Mouse (Mus musculus): ENCODE measurements around the gene Galns. TPM values are rescaled to one million over a fixed set of nuclear protein-coding genes. Genes with fewer than 3 reads are reported as not detected.

Galns gene
- polyA plus RNA-seq, 1 experiment from 2014 or later = 11.9 TPM

- Histone ChIP-seq H3K4me2 (no peak overlapping the region), H3K4me3 (replicated peaks) (no peak overlapping the region), H3K27me3 (replicated peaks) (no peaks in the 10 kb centered on the region), H3K9me3 (no peaks in the 10 kb centered on the region), H3K9ac (no peak overlapping the region), H3K4me1 (peaks cover 36% of the 10 kb centered on the region), H3K27ac (no peak overlapping the region), H3K36me3 (peaks cover 41% of the 10 kb centered on the region)
- WGBS = 89% methylated on average over 17 of the region's 17 CpGs
- no peak for ATAC-seq (ENCODE audit: insufficient read depth, low FRiP score, low read depth)
Observed at GRCm38 (mm10) chr8:122571750-122572267, 39.5 kb downstream of the Galns start.

- WGBS = 89% methylated on average over 11 of the region's 11 CpGs
- Histone ChIP-seq H3K36me3 (peaks cover 41% of the 10 kb centered on the region), H3K4me2 (no peak overlapping the region), H3K27me3 (replicated peaks) (no peaks in the 10 kb centered on the region), H3K4me3 (replicated peaks) (no peak overlapping the region), H3K9me3 (no peaks in the 10 kb centered on the region), H3K27ac (no peak overlapping the region), H3K4me1 (peaks cover 41% of the 10 kb centered on the region), H3K9ac (no peak overlapping the region)
- ATAC-seq (ENCODE audit: insufficient read depth, low FRiP score, low read depth) = no peak
Observed at GRCm38 (mm10) chr8:122571153-122571552, 40.1 kb downstream of the Galns start.

GRCm38 (mm10) chr8:122569996-122570395 is 41.3 kb downstream of the Galns start:
- no peak overlapping the region for H3K9ac ChIP-seq
- H3K27me3 ChIP-seq (replicated peaks) = no peaks in the 10 kb centered on the region
- no peak overlapping the region for H3K27ac ChIP-seq
- H3K9me3 ChIP-seq = no peaks in the 10 kb centered on the region
- peaks cover 30% of the 10 kb centered on the region for H3K4me1 ChIP-seq
- H3K4me2 ChIP-seq = peak overlapping the region; percentile 84; the same call in 1 of the 2 replicates
- ATAC-seq (ENCODE audit: insufficient read depth, low FRiP score, low read depth) = no peak
- 93% methylated on average over 16 of the region's 16 CpGs for WGBS
- H3K36me3 ChIP-seq = peaks cover 41% of the 10 kb centered on the region
- no peak overlapping the region for H3K4me3 ChIP-seq (replicated peaks)

GRCm38 (mm10) chr8:122569329-122569728 is 41.9 kb downstream of the Galns start:
- H3K4me3 ChIP-seq (replicated peaks) = peak overlapping the region; percentile 95
- peak overlapping the region; percentile 42 for H3K9ac ChIP-seq
- 56% methylated on average over 9 of the region's 9 CpGs for WGBS
- H3K27me3 ChIP-seq (replicated peaks) = no peaks in the 10 kb centered on the region
- peaks cover 41% of the 10 kb centered on the region for H3K36me3 ChIP-seq
- H3K9me3 ChIP-seq = no peaks in the 10 kb centered on the region
- no peak overlapping the region for H3K27ac ChIP-seq
- peak overlapping the region; percentile 84 for H3K4me2 ChIP-seq
- peaks cover 23% of the 10 kb centered on the region for H3K4me1 ChIP-seq
- ATAC-seq (ENCODE audit: insufficient read depth, low FRiP score, low read depth) = no peak

- ATAC-seq (ENCODE audit: insufficient read depth, low FRiP score, low read depth) = no peak
- peaks cover 22% of the 10 kb centered on the region for H3K4me1 ChIP-seq
- H3K36me3 ChIP-seq = peaks cover 38% of the 10 kb centered on the region
- WGBS = 9% methylated on average over 10 of the region's 10 CpGs
- H3K9ac ChIP-seq = peak overlapping the region; percentile 42
- H3K27ac ChIP-seq = no peak overlapping the region
- H3K4me3 ChIP-seq (replicated peaks) = peak overlapping the region; percentile 95
- no peaks in the 10 kb centered on the region for H3K27me3 ChIP-seq (replicated peaks)
- peak overlapping the region; percentile 84 for H3K4me2 ChIP-seq
- H3K9me3 ChIP-seq = no peaks in the 10 kb centered on the region
Observed at GRCm38 (mm10) chr8:122568881-122569309, 42.4 kb downstream of the Galns start.

- WGBS = 0% methylated on average over 34 of the region's 34 CpGs
- ATAC-seq (ENCODE audit: insufficient read depth, low FRiP score, low read depth) = peak; percentile 19; the same call in 1 of the 2 replicates
- Histone ChIP-seq H3K27me3 (replicated peaks) (no peaks in the 10 kb centered on the region), H3K4me1 (peaks cover 22% of the 10 kb centered on the region), H3K36me3 (peaks cover 38% of the 10 kb centered on the region), H3K9me3 (no peaks in the 10 kb centered on the region), H3K9ac (peak overlapping the region; percentile 91), H3K4me3 (replicated peaks) (peak overlapping the region; percentile 95), H3K27ac (peak overlapping the region; percentile 96), H3K4me2 (peak overlapping the region; percentile 84)
Observed at GRCm38 (mm10) chr8:122568109-122568504, 43.2 kb downstream of the Galns start.

- H3K27me3 ChIP-seq (replicated peaks) = no peaks in the 10 kb centered on the region
- no peaks in the 10 kb centered on the region for H3K9me3 ChIP-seq
- H3K27ac ChIP-seq = peak within 1 kb of the TSS; percentile 96
- WGBS = under 1% methylated on average over 62 of the region's 62 CpGs
- peak; percentile 96 for ATAC-seq (ENCODE audit: insufficient read depth, low FRiP score, low read depth)
- peaks cover 22% of the 10 kb centered on the region for H3K4me1 ChIP-seq
- H3K4me3 ChIP-seq (replicated peaks) = peak within 1 kb of the TSS; percentile 95
- H3K9ac ChIP-seq = peak within 1 kb of the TSS; percentile 91
- H3K4me2 ChIP-seq = peak within 1 kb of the TSS; percentile 84
- H3K36me3 ChIP-seq = peaks cover 33% of the 10 kb centered on the region
Observed at GRCm38 (mm10) chr8:122567361-122568108, 43.7 kb downstream of the Galns start, which contains the start of gene Cdt1. Cdt1 (plus strand) TSS chr8:122568015.

GRCm38 (mm10) chr8:122566766-122567165 is 44.5 kb downstream of the Galns start:
- Histone ChIP-seq H3K9ac (peak overlapping the region; percentile 67; the same call in 1 of the 2 replicates), H3K36me3 (peaks cover 25% of the 10 kb centered on the region), H3K27me3 (replicated peaks) (no peaks in the 10 kb centered on the region), H3K9me3 (no peaks in the 10 kb centered on the region), H3K4me1 (peaks cover 22% of the 10 kb centered on the region), H3K4me2 (peak overlapping the region; percentile 84), H3K4me3 (replicated peaks) (peak overlapping the region; percentile 95), H3K27ac (peak overlapping the region; percentile 96)
- WGBS = 27% methylated on average over 6 of the region's 6 CpGs
- no peak for ATAC-seq (ENCODE audit: insufficient read depth, low FRiP score, low read depth)

- Histone ChIP-seq H3K4me2 (no peak overlapping the region), H3K27me3 (replicated peaks) (no peaks in the 10 kb centered on the region), H3K4me1 (peaks cover 19% of the 10 kb centered on the region), H3K9me3 (no peaks in the 10 kb centered on the region), H3K27ac (peak overlapping the region; percentile 57; the same call in 1 of the 2 replicates), H3K4me3 (replicated peaks) (no peak overlapping the region), H3K9ac (no peak overlapping the region), H3K36me3 (peaks cover 4% of the 10 kb centered on the region)
- ATAC-seq (ENCODE audit: insufficient read depth, low FRiP score, low read depth) = no peak
- 72% methylated on average over 25 of the region's 25 CpGs for WGBS
Observed at GRCm38 (mm10) chr8:122564363-122565352, 46.6 kb downstream of the Galns start.

- no peak for ATAC-seq (ENCODE audit: insufficient read depth, low FRiP score, low read depth)
- Histone ChIP-seq H3K4me3 (replicated peaks) (no peak overlapping the region), H3K27me3 (replicated peaks) (no peaks in the 10 kb centered on the region), H3K4me1 (peaks cover 12% of the 10 kb centered on the region; the same call in 1 of the 2 replicates), H3K36me3 (no peaks in the 10 kb centered on the region), H3K4me2 (no peak overlapping the region), H3K27ac (no peak overlapping the region), H3K9ac (no peak overlapping the region), H3K9me3 (no peaks in the 10 kb centered on the region)
- WGBS = 71% methylated on average over 5 of the region's 5 CpGs
Observed at GRCm38 (mm10) chr8:122561199-122561598, 50.1 kb downstream of the Galns start.

- Histone ChIP-seq H3K4me1 (peaks cover 12% of the 10 kb centered on the region; the same call in 1 of the 2 replicates), H3K27ac (no peak overlapping the region), H3K36me3 (no peaks in the 10 kb centered on the region), H3K27me3 (replicated peaks) (no peaks in the 10 kb centered on the region), H3K4me2 (no peak overlapping the region), H3K9ac (no peak overlapping the region), H3K4me3 (replicated peaks) (no peak overlapping the region), H3K9me3 (no peaks in the 10 kb centered on the region)
- WGBS = 17% methylated on average over 12 of the region's 12 CpGs
- ATAC-seq (ENCODE audit: insufficient read depth, low FRiP score, low read depth) = peak; percentile 12; the same call in 1 of the 2 replicates
Observed at GRCm38 (mm10) chr8:122558671-122559349, 52.5 kb downstream of the Galns start.

All from stomach, embryonic 15.5 days (tissue).